Mouse (Mus musculus): ENCODE data around the gene Reep1. TPM values are rescaled to one million over a fixed set of nuclear protein-coding genes. Genes with fewer than 3 reads are reported as not detected.

Reep1 gene
- total RNA-seq (2021): 10 to 100 TPM; 69.1 to 71.2 TPM
- long read RNA-seq, experiment 1, transcript Reep1-201 (7 exons, 3,924 nt): major isoform, 78 of 92 reads
- long read RNA-seq, experiment 1, partial matches to known transcripts: 5 of 92 reads
- long read RNA-seq, experiment 1, other reads (novel, unspliced or antisense): 9 of 92 reads
- long read RNA-seq, experiment 2, transcript Reep1-201 (7 exons, 3,924 nt): major isoform, 109 of 121 reads
- long read RNA-seq, experiment 2, partial matches to known transcripts: 1 of 121 reads
- long read RNA-seq, experiment 2, other reads (novel, unspliced or antisense): 11 of 121 reads

- Histone ChIP-seq H3K4me3 (peak within 1 kb of the TSS; percentile 88), H3K27ac (peak within 1 kb of the TSS; percentile 94)
- TF ChIP-seq CTCF (conservative IDR thresholded peaks at IDR 0.05): peak; percentile 31; the same call in 1 of the 2 replicates
- DNase-seq (ENCODE audit: low spot score in 2 of 2): peak; percentile 52 to 62
Observed at GRCm38 (mm10) chr6:71707511-71708501, at the start of gene Reep1. Gene Reep1 (plus strand): TSS chr6:71707561.

GRCm38 (mm10) chr6:71658290-71658689 lies 49.1 kb upstream of the Reep1 start:
- H3K4me3 ChIP-seq: no peak overlapping the region
- no peak overlapping the region for H3K27ac ChIP-seq
- no peak for TF ChIP-seq CTCF (conservative IDR thresholded peaks at IDR 0.05)

GRCm38 (mm10) chr6:71664511-71664910 lies 42.9 kb upstream of the Reep1 start:
- H3K4me3 ChIP-seq: no peak overlapping the region
- H3K27ac ChIP-seq: no peak overlapping the region
- no peak for TF ChIP-seq CTCF (conservative IDR thresholded peaks at IDR 0.05)
- DNase-seq (ENCODE audit: low spot score in 2 of 2): no peak

More at GRCm38 (mm10) chr6:71658290-71658689, 49.1 kb upstream of the Reep1 start:
- no peak for DNase-seq (ENCODE audit: low spot score in 2 of 2)

GRCm38 (mm10) chr6:71673166-71673565 lies 34.2 kb upstream of the Reep1 start:
- no peak for DNase-seq (ENCODE audit: low spot score in 2 of 2)
- H3K4me3 ChIP-seq: no peak overlapping the region
- H3K27ac ChIP-seq: no peak overlapping the region
- TF ChIP-seq CTCF (conservative IDR thresholded peaks at IDR 0.05): peak; percentile 55

- DNase-seq (ENCODE audit: low spot score in 2 of 2): no peak
- Histone ChIP-seq H3K27ac (no peak overlapping the region), H3K4me3 (no peak overlapping the region)
- TF ChIP-seq CTCF (conservative IDR thresholded peaks at IDR 0.05): peak; percentile 63
Observed at GRCm38 (mm10) chr6:71678891-71679290, 28.5 kb upstream of the Reep1 start.

GRCm38 (mm10) chr6:71695150-71695549 lies 12.2 kb upstream of the Reep1 start:
- no peak for DNase-seq (ENCODE audit: low spot score in 2 of 2)
- Histone ChIP-seq H3K27ac (no peak overlapping the region), H3K4me3 (no peak overlapping the region)
- TF ChIP-seq CTCF (conservative IDR thresholded peaks at IDR 0.05): no peak

- no peak for TF ChIP-seq CTCF (conservative IDR thresholded peaks at IDR 0.05)
- Histone ChIP-seq H3K27ac (no peak overlapping the region), H3K4me3 (no peak overlapping the region)
- DNase-seq (ENCODE audit: low spot score in 2 of 2): no peak
Observed at GRCm38 (mm10) chr6:71695599-71695998, 11.8 kb upstream of the Reep1 start.

GRCm38 (mm10) chr6:71706871-71707270 lies 490 bp upstream of the Reep1 start:
- Histone ChIP-seq H3K4me3 (no peak overlapping the region), H3K27ac (no peak overlapping the region)
- no peak for DNase-seq (ENCODE audit: low spot score in 2 of 2)
- no peak for TF ChIP-seq CTCF (conservative IDR thresholded peaks at IDR 0.05)

- TF ChIP-seq CTCF (conservative IDR thresholded peaks at IDR 0.05): no peak
- Histone ChIP-seq H3K27ac (peak overlapping the region; percentile 94), H3K4me3 (peak overlapping the region; percentile 88)
- no peak for DNase-seq (ENCODE audit: low spot score in 2 of 2)
Observed at GRCm38 (mm10) chr6:71708528-71708927, 1.2 kb downstream of the Reep1 start.

GRCm38 (mm10) chr6:71710323-71710722 lies 3.0 kb downstream of the Reep1 start:
- TF ChIP-seq CTCF (conservative IDR thresholded peaks at IDR 0.05): no peak
- no peak overlapping the region for H3K4me3 ChIP-seq
- no peak overlapping the region for H3K27ac ChIP-seq
- DNase-seq (ENCODE audit: low spot score in 2 of 2): no peak

- no peak for TF ChIP-seq CTCF (conservative IDR thresholded peaks at IDR 0.05)
- H3K27ac ChIP-seq: no peak overlapping the region
- H3K4me3 ChIP-seq: no peak overlapping the region
- DNase-seq (ENCODE audit: low spot score in 2 of 2): no peak
Observed at GRCm38 (mm10) chr6:71711201-71711600, 3.8 kb downstream of the Reep1 start.

- DNase-seq (ENCODE audit: low spot score in 2 of 2): no peak
- Histone ChIP-seq H3K27ac (no peak overlapping the region), H3K4me3 (no peak overlapping the region)
- TF ChIP-seq CTCF (conservative IDR thresholded peaks at IDR 0.05): peak; percentile 43
Observed at GRCm38 (mm10) chr6:71713532-71713931, 6.2 kb downstream of the Reep1 start.

GRCm38 (mm10) chr6:71715006-71715405 lies 7.6 kb downstream of the Reep1 start:
- no peak for TF ChIP-seq CTCF (conservative IDR thresholded peaks at IDR 0.05)
- DNase-seq (ENCODE audit: low spot score in 2 of 2): no peak
- no peak overlapping the region for H3K4me3 ChIP-seq
- H3K27ac ChIP-seq: no peak overlapping the region

Measured in layer of hippocampus, adult 2 months (tissue).